Mouse (Mus musculus) embryonic facial prominence, embryonic 15.5 days (tissue): ENCODE measurements around the gene Slc1a3. TPM values are rescaled to one million over a fixed set of nuclear protein-coding genes. Genes with fewer than 3 reads are reported as not detected.

Experiments used
- ATAC-seq: fragments of 200-750 bp; cut with Nextera tagmentation; 2 replicates; pipeline ENCODE4 v1.8.0; 2017; ENCODE audit warnings: low read depth, moderate TSS enrichment; ENCODE audit not compliant: insufficient number of reproducible peaks, low FRiP score, low TSS enrichment
- H3K27ac ChIP-seq: fragments of 300-500 bp; sonication (generic); replicated peaks from 2 replicates; pipeline ENCODE4 v1.5.1; 2015; ENCODE audit warnings: mild to moderate bottlenecking, inconsistent platforms
- H3K27me3 ChIP-seq: fragments of 300-500 bp; sonication (generic); 2 replicates; pipeline ENCODE4 v1.6.1; 2015; ENCODE audit warnings: inconsistent platforms
- H3K36me3 ChIP-seq: fragments of 300-500 bp; sonication (generic); 2 replicates; pipeline ENCODE4 v1.6.1; 2015; ENCODE audit warnings: mild to moderate bottlenecking, inconsistent platforms
- H3K4me1 ChIP-seq: fragments of 300-500 bp; sonication (generic); 2 replicates; pipeline ENCODE4 v1.6.1; 2015; ENCODE audit warnings: inconsistent platforms
- H3K4me2 ChIP-seq: fragments of 300-500 bp; sonication (generic); replicated peaks from 2 replicates; pipeline ENCODE4 v1.6.1; 2015; ENCODE audit warnings: mild to moderate bottlenecking, inconsistent platforms
- H3K4me3 ChIP-seq: fragments of 300-500 bp; sonication (generic); replicated peaks from 2 replicates; pipeline ENCODE4 v1.5.1; 2015; ENCODE audit warnings: mild to moderate bottlenecking, inconsistent platforms
- H3K9ac ChIP-seq: fragments of 300-500 bp; sonication (generic); 2 replicates; pipeline ENCODE4 v1.6.1; 2015; ENCODE audit warnings: inconsistent platforms
- H3K9me3 ChIP-seq: fragments of 300-500 bp; sonication (generic); replicated peaks from 2 replicates; pipeline ENCODE4 v1.6.1; 2016; ENCODE audit warnings: inconsistent platforms
- WGBS: fragments of 180-500 bp; shearing (Covaris S2); methylation state at CpG from one replicate; pipeline ENCODE4 v1.1.7; 2015; 5-methylcytosine and 5-hydroxymethylcytosine counted together
- polyA plus RNA-seq: library from polyadenylated mRNA; unstranded; fragments of >200 nt; fragmentation: Nextera tagmentation; extraction: Ambion mirVana; gene quantifications from 2 replicates; pipeline ENCODE4 v1.2.1, GENCODE M21; 2015

The Slc1a3 gene
- polyA plus RNA-seq, 1 experiment from 2014 or later: 38.7 TPM

DNA sequence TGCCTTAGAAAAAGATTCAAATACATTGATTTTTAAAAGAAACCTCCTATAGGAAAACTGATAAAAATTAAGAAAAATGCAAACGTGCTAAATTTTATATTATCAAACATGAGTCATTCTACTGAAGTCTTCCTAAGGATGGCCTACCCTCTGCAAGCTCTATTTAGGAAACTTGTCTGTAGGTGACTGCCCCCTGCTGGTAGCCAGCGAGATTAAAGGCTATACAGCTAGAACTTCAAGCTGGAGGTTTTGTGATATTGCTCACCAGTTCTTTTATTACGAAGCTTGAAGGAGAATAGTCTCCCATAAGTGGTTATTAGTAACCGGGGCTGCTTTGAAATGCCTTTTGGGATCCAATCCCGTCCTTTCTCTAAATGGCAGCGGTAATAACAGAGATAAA is 77.2 kb downstream of the Slc1a3 start:
- no peak for ATAC-seq
- no peak overlapping the region for H3K9ac ChIP-seq
- H3K9me3 ChIP-seq: no peaks in the 10 kb centered on the region
- H3K27me3 ChIP-seq: no peaks in the 10 kb centered on the region
- peaks cover 3% of the 10 kb centered on the region; the same call in 1 of the 2 replicates for H3K36me3 ChIP-seq
- peaks cover 12% of the 10 kb centered on the region for H3K4me1 ChIP-seq
- H3K4me3 ChIP-seq: no peak overlapping the region
- WGBS: 60% methylated on average over 6 of the region's 6 CpGs
- H3K4me2 ChIP-seq: no peak overlapping the region
- no peak overlapping the region for H3K27ac ChIP-seq

DNA sequence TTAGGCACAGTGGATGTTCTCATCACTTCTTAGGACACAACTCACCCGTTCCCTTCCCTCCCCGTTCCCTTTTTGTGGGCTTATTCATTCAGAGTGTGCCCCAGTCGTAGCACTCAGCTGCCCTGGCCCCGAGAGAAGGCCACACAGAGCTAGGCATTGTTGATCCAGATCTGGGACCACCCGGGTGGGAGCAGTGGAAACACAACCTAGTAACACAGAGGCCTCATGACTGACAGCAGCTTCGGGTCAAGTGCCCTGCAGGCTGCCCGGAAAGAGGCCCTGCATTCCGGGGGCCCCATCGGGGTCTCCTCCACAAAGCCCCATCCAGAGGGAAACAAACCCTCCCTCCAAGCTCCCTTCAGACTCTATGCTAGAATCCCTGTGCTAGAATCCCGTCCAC is 78.2 kb downstream of the Slc1a3 start:
- H3K4me2 ChIP-seq: no peak overlapping the region
- H3K4me1 ChIP-seq: peaks cover 17% of the 10 kb centered on the region
- no peak overlapping the region for H3K9ac ChIP-seq
- ATAC-seq: no peak
- WGBS: 21% methylated on average over 10 of the region's 10 CpGs
- H3K9me3 ChIP-seq: no peaks in the 10 kb centered on the region
- H3K36me3 ChIP-seq: peaks cover 3% of the 10 kb centered on the region; the same call in 1 of the 2 replicates
- no peaks in the 10 kb centered on the region for H3K27me3 ChIP-seq
- no peak overlapping the region for H3K4me3 ChIP-seq
- no peak overlapping the region for H3K27ac ChIP-seq

GRCm38 (mm10) chr15:8629317-8629831 is 81.2 kb downstream of the Slc1a3 start:
- H3K9ac ChIP-seq: peak overlapping the region; percentile 26; the same call in 1 of the 2 replicates

DNA sequence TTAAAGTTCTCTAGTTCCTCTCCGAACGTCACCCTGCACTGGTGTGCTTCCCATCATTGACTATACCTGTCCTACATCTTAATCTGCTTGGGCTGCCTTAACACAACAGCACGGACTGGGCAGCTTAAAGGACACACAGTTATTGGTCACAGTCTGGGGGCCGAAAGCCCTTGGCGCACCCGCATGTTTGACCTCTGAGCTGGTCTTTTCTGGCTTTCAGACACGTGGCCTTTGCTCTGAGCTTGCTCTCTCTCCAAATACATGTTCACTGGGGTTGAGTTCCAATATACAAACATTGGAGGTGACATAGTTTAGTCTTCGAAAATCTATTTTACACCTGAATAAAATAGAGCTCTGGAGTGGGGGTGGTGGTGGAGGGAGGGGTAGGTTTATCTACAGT is 82.4 kb downstream of the Slc1a3 start:
- Histone ChIP-seq H3K27me3 (no peaks in the 10 kb centered on the region), H3K9ac (no peak overlapping the region), H3K4me2 (no peak overlapping the region), H3K36me3 (no peaks in the 10 kb centered on the region), H3K4me1 (peaks cover 19% of the 10 kb centered on the region), H3K27ac (no peak overlapping the region), H3K9me3 (no peaks in the 10 kb centered on the region), H3K4me3 (no peak overlapping the region)
- ATAC-seq: no peak
- WGBS: 72% methylated on average over 8 of the region's 8 CpGs

More at GRCm38 (mm10) chr15:8629317-8629831, 81.2 kb downstream of the Slc1a3 start:
- no peaks in the 10 kb centered on the region for H3K36me3 ChIP-seq
- peak overlapping the region; percentile 78 for H3K4me2 ChIP-seq
- no peaks in the 10 kb centered on the region for H3K9me3 ChIP-seq
- H3K27ac ChIP-seq: peak overlapping the region; percentile 78
- H3K4me1 ChIP-seq: peaks cover 19% of the 10 kb centered on the region
- peak overlapping the region; percentile 41 for H3K4me3 ChIP-seq
- no peaks in the 10 kb centered on the region for H3K27me3 ChIP-seq
- under 1% methylated on average over 13 of the region's 13 CpGs for WGBS
- ATAC-seq: peak; percentile 89

GRCm38 (mm10) chr15:8627097-8627537 is 83.4 kb downstream of the Slc1a3 start:
- no peak overlapping the region for H3K27ac ChIP-seq
- peak overlapping the region; percentile 44 for H3K4me3 ChIP-seq
- H3K4me2 ChIP-seq: peak overlapping the region; percentile 86
- H3K27me3 ChIP-seq: no peaks in the 10 kb centered on the region
- 2% methylated on average over 15 of the region's 15 CpGs for WGBS
- peak overlapping the region; percentile 29; the same call in 1 of the 2 replicates for H3K9ac ChIP-seq
- peaks cover 16% of the 10 kb centered on the region for H3K4me1 ChIP-seq
- no peaks in the 10 kb centered on the region for H3K9me3 ChIP-seq
- ATAC-seq: no peak
- no peaks in the 10 kb centered on the region for H3K36me3 ChIP-seq

DNA sequence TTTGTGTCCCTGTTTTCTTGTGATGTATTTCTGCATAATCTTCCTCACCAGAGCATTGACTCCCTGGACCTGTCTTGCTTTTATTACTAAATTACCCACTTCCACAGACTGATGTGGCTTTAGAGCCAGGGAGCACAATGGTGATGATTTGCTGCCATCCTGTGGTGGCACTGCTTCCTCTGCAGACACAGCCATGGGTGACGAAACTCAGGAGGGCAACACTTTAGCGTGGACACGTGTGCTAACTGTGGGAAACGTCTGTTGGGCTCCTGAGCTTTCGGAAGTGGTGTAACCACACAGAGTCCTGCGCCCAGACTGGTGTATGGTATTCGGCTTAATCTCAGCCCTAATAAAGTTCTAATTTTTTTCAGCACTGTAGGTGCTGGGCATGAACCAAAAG is 85.2 kb downstream of the Slc1a3 start:
- Histone ChIP-seq H3K27me3 (no peaks in the 10 kb centered on the region), H3K4me3 (no peak overlapping the region), H3K36me3 (no peaks in the 10 kb centered on the region), H3K9ac (no peak overlapping the region), H3K9me3 (no peaks in the 10 kb centered on the region), H3K4me1 (peaks cover 16% of the 10 kb centered on the region), H3K27ac (no peak overlapping the region), H3K4me2 (no peak overlapping the region)
- ATAC-seq: no peak
- WGBS: 42% methylated on average over 7 of the region's 7 CpGs

GRCm38 (mm10) chr15:8623879-8624278 is 86.7 kb downstream of the Slc1a3 start:
- Histone ChIP-seq H3K4me1 (peaks cover 9% of the 10 kb centered on the region), H3K4me2 (no peak overlapping the region), H3K9ac (no peak overlapping the region), H3K4me3 (no peak overlapping the region), H3K27me3 (0 out of 2 replicates have a peak, but pooled peaks cover 3% of the 10 kb centered on the region), H3K9me3 (no peaks in the 10 kb centered on the region), H3K36me3 (no peaks in the 10 kb centered on the region), H3K27ac (no peak overlapping the region)
- ATAC-seq: no peak

- Histone ChIP-seq H3K27me3 (0 out of 2 replicates have a peak, but pooled peaks cover 3% of the 10 kb centered on the region), H3K9me3 (no peaks in the 10 kb centered on the region), H3K36me3 (no peaks in the 10 kb centered on the region), H3K4me1 (no peaks in the 10 kb centered on the region; the same call in 1 of the 2 replicates), H3K9ac (no peak overlapping the region), H3K4me2 (no peak overlapping the region), H3K27ac (no peak overlapping the region), H3K4me3 (no peak overlapping the region)
- no peak for ATAC-seq
- WGBS: 67% methylated on average over 18 of the region's 18 CpGs
These were observed 91.0 kb downstream of the Slc1a3 start for GRCm38 (mm10) chr15:8619479-8620026.

DNA sequence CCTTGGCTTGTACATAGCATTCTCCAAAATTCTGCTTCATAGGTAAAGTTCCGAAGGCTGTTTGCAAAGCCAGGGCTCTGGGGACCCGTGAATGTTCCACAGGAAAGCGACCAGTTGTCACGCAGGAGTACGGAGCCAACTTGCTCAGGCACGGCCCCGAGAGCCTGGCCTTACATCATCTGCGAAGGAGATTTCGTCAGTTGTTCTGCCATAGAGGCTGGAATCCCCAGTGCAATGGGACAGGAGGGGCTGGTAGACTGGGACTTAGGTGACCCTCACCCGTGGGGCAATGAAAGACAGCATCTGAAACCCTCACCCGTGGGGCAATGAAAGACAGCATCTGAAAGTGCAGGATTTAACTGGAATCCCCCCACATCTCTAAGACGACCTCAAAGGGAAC is 94.3 kb downstream of the Slc1a3 start:
- ATAC-seq: no peak
- 73% methylated on average over 12 of the region's 12 CpGs for WGBS
- no peak overlapping the region for H3K4me2 ChIP-seq

GRCm38 (mm10) chr15:8615511-8616224 is 94.9 kb downstream of the Slc1a3 start:
- H3K4me1 ChIP-seq: no peaks in the 10 kb centered on the region; the same call in 1 of the 2 replicates
- no peak overlapping the region for H3K27ac ChIP-seq
- no peaks in the 10 kb centered on the region for H3K9me3 ChIP-seq
- H3K27me3 ChIP-seq: 0 out of 2 replicates have a peak, but pooled peaks cover 3% of the 10 kb centered on the region
- no peak overlapping the region for H3K4me3 ChIP-seq
- no peaks in the 10 kb centered on the region for H3K36me3 ChIP-seq
- 56% methylated on average over 11 of the region's 11 CpGs for WGBS
- no peak overlapping the region for H3K4me2 ChIP-seq
- no peak overlapping the region for H3K9ac ChIP-seq
- ATAC-seq: 0 out of 2 replicates have a peak, but pooled peaks have one; percentile 39

More for the DNA sequence above, 94.3 kb downstream of the Slc1a3 start:
- no peak overlapping the region for H3K9ac ChIP-seq
- no peak overlapping the region for H3K27ac ChIP-seq
- H3K4me1 ChIP-seq: no peaks in the 10 kb centered on the region; the same call in 1 of the 2 replicates
- 0 out of 2 replicates have a peak, but pooled peaks cover 3% of the 10 kb centered on the region for H3K27me3 ChIP-seq
- no peaks in the 10 kb centered on the region for H3K36me3 ChIP-seq
- no peaks in the 10 kb centered on the region for H3K9me3 ChIP-seq
- no peak overlapping the region for H3K4me3 ChIP-seq

GRCm38 (mm10) chr15:8614701-8615100 is 95.9 kb downstream of the Slc1a3 start:
- ATAC-seq: no peak
- Histone ChIP-seq H3K4me2 (no peak overlapping the region), H3K27me3 (no peaks in the 10 kb centered on the region), H3K27ac (no peak overlapping the region), H3K36me3 (no peaks in the 10 kb centered on the region), H3K4me3 (no peak overlapping the region), H3K9me3 (no peaks in the 10 kb centered on the region), H3K9ac (no peak overlapping the region), H3K4me1 (no peaks in the 10 kb centered on the region; the same call in 1 of the 2 replicates)
- WGBS: 88% methylated on average over 5 of the region's 5 CpGs
